Mouse (Mus musculus): ENCODE data around the gene Ank2.

DNA sequence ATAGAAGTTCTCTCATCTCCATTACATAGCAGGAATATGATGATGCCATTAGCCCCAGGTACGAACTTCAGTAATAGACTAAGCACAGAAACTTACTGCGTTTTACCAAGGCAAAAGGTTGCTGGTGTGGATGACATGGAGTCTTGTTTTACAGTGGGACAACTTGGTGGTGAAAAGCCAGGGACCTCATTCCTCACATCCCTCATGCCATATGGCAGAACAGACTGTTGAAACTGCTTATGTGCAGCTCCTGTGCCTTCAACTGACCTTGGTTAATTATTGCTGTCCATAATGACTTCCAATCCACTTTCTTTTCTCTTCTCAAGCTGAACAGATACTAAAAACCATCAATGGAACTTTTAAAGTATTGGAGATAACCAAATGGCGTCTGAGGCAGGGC lies 298.4 kb downstream of the Ank2 start:
- no peak for TF ChIP-seq POLR2A (IDR thresholded peaks at IDR 0.05; ENCODE audit: control insufficient read depth, extremely low read depth, insufficient read depth, low read length, poor library complexity)
- TF ChIP-seq CTCF (IDR thresholded peaks at IDR 0.05; ENCODE audit: borderline replicate concordance, control insufficient read depth, extremely low read depth, insufficient read depth, low read length, poor library complexity) = no peak

Data from thymus, adult 2 months (tissue).